Mouse (Mus musculus) thymus, postnatal 14 days (tissue): ENCODE measurements around the gene Ada.
A peak's percentile ranks its signal among the peaks of the same experiment; 100 is the strongest.

Source experiments
- DNase-seq: peaks from one replicate; pipeline ENCODE4 v3.0.0; 2021

Gene Ada

GRCm38 (mm10) chr2:163749647-163750611 lies at the start of gene Ada:
Ada (minus strand) TSS chr2:163750239.
- DNase-seq, result peak; percentile 88

DNA sequence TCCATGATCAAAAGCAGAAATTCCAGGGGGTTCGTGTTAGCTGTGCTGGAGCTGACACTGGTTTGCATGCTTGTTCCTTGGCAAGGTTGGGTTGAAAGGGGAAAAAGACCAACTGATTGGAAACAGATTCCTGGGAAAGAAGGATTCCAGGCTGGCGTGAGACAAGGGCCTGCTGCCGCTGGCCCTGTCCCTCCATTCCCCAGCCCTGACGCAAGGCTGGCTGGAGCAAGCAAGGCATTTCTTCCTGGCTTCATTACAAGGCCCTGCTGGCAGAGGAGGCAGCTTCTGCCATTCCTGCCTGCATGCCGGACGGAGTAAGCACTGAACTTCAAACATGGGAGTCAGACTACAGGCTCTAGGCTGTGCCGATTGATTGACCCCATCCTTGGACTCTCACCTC lies 48.4 kb upstream of the Ada start:
- no peak for DNase-seq

DNA sequence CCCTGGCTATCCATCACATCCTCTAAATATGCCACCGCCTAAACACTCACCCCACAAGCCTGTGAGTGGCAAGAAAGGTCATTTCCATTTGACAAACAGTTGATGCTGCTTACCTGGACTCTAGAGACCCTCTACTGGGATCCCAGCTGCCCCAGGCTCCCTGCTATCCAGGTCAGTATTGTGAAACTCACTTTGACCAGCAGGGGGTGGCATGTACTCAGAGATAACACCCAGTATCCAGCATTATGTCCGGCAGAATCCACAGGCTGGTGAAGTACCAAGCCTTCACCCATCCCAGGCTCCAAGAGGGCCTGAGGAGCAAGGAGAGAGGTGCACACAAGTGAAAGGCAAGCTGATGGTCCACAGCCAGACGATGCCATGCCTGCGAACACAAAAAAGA lies 38.4 kb upstream of the Ada start:
- DNase-seq, result peak; percentile 65

DNA sequence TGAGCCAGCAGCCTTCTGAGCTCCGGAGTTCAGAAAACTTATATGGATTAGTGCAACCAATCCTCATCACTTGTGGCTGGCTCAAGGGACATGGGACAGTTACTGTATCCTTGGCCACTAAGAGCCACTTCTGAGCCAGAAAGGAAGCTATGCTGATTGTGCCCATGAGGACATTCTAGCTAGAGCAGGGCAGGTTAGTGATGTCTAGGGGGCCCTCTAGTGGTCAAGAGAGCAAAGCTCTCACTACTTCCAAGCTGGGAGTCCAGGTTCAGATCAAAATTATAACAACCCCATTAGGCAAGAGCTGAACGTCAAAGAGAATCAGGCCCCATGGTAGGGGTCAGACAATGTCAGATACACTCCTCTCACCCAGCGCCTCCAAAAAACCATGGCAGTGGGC lies 37.7 kb upstream of the Ada start:
- DNase-seq, result peak; percentile 63

GRCm38 (mm10) chr2:163787086-163787485 lies 37.0 kb upstream of the Ada start:
- DNase-seq, result no peak

DNA sequence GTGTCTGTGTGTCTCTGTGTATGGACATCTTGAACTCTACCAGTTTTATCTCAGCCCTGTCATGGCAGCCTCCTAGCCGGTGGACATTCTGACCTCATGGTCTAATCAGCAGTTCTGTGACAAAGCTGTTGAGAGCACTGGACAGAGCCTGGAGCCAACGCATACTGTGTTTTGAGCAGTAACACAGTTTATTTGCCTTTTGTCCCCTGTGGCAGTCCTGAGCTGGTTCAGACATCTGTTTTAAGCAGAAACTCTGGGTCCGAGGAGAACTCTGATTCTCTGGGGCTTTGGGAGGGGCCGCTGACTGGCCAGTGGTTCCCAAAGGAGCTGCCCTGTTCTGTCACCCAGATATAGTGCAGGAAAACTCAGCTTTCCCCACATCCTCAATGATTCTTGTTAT lies 33.9 kb upstream of the Ada start:
- no peak for DNase-seq

- no peak for DNase-seq
These were observed 33.3 kb upstream of the Ada start for GRCm38 (mm10) chr2:163783368-163783767.

GRCm38 (mm10) chr2:163778896-163779295 lies 28.9 kb upstream of the Ada start:
- DNase-seq, result no peak

DNA sequence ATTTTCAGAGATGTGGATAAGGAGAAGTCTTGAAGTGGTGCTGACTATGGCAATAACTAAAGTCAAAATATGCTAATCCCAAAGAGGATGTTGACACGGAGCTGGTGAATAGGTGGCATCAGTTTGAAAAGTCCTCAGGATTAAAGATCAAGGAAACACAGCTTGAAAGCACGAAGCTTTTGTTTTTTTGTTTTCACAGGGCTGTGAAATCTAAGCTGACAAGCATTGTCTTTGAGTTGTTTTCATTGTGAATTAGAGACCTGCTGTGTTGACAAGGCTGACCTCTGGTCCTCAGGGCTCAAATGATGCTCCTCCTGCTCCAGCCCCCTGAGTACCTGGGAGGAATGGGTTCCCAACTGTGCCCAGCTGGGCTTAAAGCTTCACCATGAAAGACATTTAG lies 27.0 kb upstream of the Ada start:
- no peak for DNase-seq

DNA sequence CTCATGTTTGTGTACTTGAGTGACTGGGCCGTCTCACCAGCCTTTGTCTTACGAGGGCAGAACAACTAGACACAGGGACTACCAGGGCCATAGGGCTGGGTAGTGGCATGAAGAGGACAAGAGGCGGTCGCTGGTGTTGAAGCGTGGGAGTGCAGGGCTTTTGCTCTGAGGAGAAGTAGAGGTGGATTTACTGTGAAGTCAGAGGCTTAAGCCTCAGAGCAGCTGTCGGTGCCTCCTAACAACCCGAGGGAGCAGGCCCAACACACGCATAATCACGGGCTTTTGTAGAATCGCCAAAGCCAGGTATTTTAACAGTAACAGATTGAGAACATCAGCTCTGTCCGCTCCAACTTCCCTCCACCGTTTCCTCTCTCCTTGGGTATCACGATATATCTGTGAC lies 26.6 kb upstream of the Ada start:
- DNase-seq, result no peak

DNA sequence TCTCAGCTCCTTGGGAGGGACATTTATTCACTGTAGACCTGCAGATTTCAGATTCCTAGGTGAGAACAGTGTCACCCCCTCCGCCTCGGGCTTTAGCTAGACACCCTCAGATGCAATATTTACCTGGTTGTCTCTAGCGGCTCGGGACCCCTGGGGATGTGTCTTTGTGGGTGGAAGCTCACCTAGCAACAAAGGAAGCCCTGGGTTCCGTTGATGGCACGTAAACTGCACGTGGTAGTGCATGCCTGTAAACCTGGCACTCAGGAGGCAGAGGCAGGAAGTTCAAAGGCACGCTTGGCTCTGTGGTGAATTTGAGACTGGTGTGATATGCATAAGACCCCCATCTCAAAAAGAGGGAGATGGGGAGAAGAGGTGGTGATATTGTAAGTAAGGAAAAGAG lies 20.7 kb upstream of the Ada start:
- DNase-seq, result peak; percentile 40

DNA sequence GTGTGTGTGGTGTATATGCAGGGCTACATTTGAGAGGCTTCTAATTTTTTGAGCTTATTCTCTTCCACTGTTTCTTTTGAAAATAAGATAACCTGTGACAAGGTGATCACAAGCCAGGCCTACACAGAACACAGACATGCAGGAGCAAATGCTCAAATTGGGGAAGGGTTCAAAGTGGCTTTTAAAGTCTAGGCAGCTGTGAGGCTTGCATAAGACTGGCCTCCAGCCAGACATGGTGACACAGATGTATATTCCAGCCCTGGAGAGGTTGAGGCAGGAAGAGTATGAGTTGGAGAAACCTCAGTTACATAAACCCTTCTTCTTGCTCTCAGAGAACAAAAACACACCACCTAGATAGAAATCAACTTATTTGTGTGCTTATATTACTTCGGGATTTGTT lies 16.9 kb upstream of the Ada start:
- no peak for DNase-seq

DNA sequence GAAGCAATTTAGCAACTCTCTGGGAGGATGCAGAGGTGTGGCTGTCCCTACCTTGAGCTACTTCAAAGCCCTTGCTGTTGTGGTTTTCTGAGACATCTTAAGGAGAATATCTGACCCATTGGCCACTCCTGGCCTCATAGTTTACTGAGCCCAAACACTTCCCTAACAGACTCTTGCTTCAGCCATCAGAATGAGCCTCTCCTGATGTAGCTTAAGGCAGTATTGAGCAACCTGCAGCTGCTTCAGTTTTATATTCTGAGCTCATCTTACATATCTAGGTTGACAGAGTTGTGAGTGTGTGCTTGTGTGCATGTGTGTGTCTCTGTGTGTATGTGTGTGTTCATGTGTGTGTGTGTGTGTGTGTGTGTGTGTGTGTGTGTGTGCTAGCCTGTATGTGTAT lies 16.2 kb upstream of the Ada start:
- DNase-seq, result no peak

DNA sequence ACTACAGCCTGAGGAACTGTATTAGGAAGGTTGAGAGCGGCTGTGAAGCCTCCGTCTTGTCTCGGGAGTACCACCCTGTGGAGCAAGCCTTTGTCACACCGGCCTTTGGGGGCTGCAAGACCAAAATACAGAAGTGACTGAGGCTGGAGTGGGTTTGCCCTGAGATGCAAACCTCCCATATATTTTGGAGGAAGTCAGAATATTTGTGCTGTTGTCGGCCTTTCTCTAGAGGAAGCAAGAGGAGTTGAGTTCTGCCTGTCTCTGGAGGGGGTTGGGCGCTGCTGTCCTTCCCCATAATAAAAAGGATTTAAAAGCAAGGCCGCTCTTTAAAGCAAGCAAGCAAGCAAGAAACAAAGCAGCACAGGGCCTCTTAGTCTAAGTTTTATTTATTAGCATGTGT lies 11.4 kb upstream of the Ada start:
- no peak for DNase-seq

DNA sequence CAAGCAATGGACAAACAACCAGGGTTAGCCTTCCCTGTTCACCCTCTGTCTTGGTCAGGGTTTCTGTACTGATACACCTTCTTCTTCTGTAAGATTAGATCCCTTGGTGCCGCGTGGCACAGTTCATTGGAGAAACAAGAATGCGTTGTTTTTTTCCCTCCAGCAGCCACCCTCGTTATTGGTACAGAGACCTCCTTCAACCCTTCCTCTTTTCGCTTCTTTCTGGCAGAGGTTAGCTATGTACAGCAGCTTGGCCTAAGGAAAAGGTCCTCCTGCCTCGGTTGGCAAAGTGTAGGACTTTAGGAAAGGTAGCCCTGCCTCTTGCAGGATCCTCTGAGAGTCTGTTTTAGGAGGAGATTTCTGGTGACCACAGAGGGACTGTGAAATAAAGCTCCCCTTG lies 10.6 kb upstream of the Ada start:
- DNase-seq, result no peak

GRCm38 (mm10) chr2:163758146-163758545 lies 8.1 kb upstream of the Ada start:
- DNase-seq, result no peak

- DNase-seq, result no peak
These were observed 6.7 kb upstream of the Ada start for GRCm38 (mm10) chr2:163756723-163757122.

- DNase-seq, result no peak
These were observed 4.2 kb upstream of the Ada start for GRCm38 (mm10) chr2:163754228-163754627.

DNA sequence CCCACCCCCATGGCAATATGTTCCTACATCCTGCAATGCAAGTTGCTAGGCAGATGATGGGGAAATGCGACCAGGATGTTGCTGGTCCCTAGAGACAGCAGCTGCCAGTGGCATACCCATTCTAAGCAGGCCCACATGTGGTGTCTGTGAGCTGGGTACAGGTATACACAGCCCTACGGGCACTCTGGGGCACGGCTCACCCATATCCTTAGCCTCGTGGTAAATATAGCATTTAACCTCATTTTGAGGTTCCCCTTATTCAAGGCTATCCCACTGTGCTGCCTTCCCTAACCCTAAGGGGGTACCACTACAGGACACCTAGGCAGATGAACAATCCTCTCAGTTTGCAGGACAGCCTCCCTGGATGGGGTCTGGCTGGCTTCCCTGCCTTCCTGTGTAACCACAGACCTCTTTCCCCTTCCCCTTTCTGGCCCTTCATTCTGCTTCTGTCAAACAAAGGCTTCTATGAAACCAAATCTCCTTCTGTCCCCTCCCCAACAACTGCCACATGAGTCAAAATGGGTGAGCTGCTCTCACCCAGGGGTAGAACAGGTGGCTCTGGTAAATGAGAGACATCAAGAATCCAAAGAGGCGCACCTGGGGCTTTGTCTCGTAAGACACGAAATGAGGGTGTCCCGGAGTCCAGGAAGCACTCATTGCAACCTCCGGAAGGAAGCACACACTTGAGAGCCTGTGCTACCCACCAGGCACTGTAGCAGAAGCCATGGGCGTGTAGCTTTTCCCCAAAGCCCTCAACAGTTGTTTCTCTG lies 5.1 kb downstream of the Ada start:
- peak; percentile 84 for DNase-seq

DNA sequence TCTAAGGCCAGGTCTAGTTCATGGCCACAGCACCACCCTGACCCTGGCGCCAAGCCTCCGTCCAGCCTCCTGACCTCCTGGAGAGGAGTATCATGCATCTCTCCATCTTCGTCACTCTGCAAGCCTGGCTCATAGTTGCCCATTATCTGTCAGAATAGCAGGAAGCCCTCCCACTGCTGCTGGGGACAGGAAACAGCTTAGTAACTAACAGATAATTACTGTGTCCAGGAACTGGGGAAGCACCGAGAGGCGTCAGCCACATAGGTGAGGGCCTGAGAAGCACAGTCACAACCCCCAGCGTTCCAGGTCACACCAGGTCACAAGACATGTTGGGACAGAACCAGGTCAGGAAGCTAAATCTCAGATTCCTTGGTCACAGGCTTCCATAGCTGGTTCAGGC lies 6.7 kb downstream of the Ada start:
- no peak for DNase-seq

GRCm38 (mm10) chr2:163742656-163743055 lies 7.4 kb downstream of the Ada start:
- DNase-seq, result no peak

GRCm38 (mm10) chr2:163735980-163736379 lies 14.1 kb downstream of the Ada start:
- no peak for DNase-seq

GRCm38 (mm10) chr2:163735163-163735562 lies 14.9 kb downstream of the Ada start:
- DNase-seq, result no peak

DNA sequence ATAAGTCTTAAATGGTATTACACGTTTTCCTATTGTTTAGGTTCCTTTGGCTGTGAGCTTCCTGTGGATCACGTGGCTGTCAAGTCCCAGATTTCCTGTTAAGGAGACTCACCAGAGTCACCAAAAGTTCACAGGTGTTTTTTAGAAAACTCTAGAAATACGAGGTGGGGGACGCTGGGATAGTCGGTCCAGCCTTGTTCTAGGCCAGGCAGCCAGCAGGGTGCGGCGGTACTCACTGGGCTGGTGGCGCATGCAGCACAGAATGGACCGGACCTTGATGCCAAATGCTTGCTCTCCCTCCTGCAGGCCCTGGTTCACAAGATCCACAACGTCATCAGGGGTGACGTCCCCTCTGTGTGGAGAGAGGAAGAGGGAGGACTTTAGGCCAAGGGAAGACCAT lies 18.0 kb downstream of the Ada start:
- DNase-seq, result no peak
